Mouse (Mus musculus) bone marrow macrophage, adult 2 months (primary cell): ENCODE data around the gene Gm3417.
"Not testable (repeated sequence)": the region's sequence is repeated elsewhere in the genome, so short reads cannot be mapped to it uniquely, and the experiment has no call there.

ENCODE experiments used
- CTCF ChIP-seq: IDR thresholded peaks from 2 replicates; pipeline ENCODE4 v1.5.1; 2012; ENCODE audit warnings: low read depth, mild to moderate bottlenecking, low read length, moderate library complexity
- POLR2A ChIP-seq: IDR thresholded peaks from 2 replicates; pipeline ENCODE4 v1.6.1; 2012; ENCODE audit warnings: mild to moderate bottlenecking, low read depth, low read length, borderline replicate concordance

DNA sequence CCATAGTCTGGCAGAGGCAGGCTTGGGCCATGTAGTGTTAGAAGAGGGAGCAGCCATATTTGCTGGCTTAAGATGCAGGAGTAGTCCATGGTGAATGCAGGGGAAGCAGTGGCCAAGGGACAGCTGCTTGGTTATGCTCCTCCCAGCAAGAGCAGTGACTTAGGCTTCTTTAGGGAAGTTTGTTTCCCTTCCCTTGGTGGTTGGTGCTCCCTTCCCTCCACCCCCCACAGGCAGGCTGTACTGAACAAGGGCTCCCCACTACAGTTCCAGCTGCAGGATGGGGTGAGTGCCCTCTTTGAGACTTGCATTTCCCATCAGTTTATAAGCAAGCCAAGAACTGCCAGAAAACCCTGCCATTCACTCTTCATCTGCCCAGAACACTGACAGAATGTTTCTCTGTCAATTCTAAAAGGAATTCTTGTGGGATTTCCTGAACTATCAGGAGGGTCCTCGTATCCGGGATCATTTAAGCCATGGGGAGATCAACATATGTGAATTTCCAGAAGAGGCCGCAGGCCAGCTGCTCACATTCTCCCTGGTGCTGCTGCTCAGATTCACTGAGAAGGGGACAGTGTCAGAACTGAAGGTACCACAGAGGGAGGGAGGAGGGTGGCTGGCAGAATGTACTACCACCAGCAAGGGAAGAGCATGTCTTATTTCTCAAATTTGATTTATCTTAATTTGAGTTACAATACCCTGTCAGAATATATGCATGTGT is 43.1 kb upstream of the Gm3417 start:
- not testable (repeated sequence) for TF ChIP-seq CTCF, POLR2A
